8 mouse cellular contexts compared by ENCODE assay signal in the genomic region with DNA sequence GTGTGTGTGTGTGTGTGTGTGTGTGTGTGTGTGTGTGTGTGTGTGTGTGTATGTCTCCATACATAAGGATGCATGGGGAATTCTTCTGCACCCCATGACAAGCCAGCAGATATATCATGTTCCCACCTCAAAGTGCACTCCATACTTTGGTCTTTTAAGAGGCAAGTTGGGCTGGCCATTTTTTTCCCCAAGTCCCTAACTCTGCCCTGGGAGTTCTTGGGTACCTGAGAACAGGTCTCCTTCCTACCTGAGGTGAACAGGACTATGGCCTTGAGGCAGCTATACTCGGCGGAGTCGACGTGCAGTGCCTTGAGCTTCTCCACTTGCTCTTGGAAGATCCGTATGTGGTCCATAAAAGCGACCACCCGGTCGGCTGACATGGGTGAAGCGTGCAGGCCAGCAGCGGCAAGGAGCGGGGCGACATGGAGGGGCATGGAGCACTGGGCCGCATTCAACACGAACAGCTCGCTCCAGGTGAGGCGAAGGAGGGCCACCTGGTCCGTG. TPM values are rescaled to one million over a fixed set of nuclear protein-coding genes. Genes with fewer than 3 reads are reported as not detected.
DNase-seq lines count a peak whose midpoint lies in the region; ATAC-seq lines count a peak whose summit lies in the region.

No protein-coding gene starts in this region.

- WGBS in kidney, embryonic 16.5 days, result 3% methylated on average over 17 of the region's 17 CpGs
- WGBS in hindbrain, embryonic 13.5 days, result 3% methylated on average over 17 of the region's 17 CpGs
- WGBS in midbrain, embryonic 15.5 days, result 7% methylated on average over 17 of the region's 17 CpGs

- ATAC-seq in kidney, embryonic 16.5 days (ENCODE audit: low FRiP score, low TSS enrichment), result no peak
- ATAC-seq in hindbrain, embryonic 13.5 days (ENCODE audit: low FRiP score), result no peak
- no peak for ATAC-seq in midbrain, embryonic 15.5 days (replicated peaks)
- no peak for ATAC-seq in erythroid progenitor cell, adult 5-6 weeks (replicated peaks; ENCODE audit: low FRiP score, poor library complexity, severe bottlenecking)

- peaks cover 8% of the 10 kb centered on the region for H3K4me1 ChIP-seq in kidney, embryonic 16.5 days (ENCODE audit: insufficient read depth, low read length)
- peaks cover 40% of the 10 kb centered on the region for H3K4me1 ChIP-seq in hindbrain, embryonic 13.5 days (replicated peaks)
- H3K4me1 ChIP-seq in midbrain, embryonic 15.5 days, result peaks cover 12% of the 10 kb centered on the region; the same call in 1 of the 2 replicates

- H3K27me3 ChIP-seq in kidney, embryonic 16.5 days (ENCODE audit: insufficient read depth, low read length), result no peaks in the 10 kb centered on the region
- peaks cover 10% of the 10 kb centered on the region for H3K27me3 ChIP-seq in hindbrain, embryonic 13.5 days
- peaks cover 22% of the 10 kb centered on the region for H3K27me3 ChIP-seq in midbrain, embryonic 15.5 days (replicated peaks)

- H3K4me3 ChIP-seq in kidney, embryonic 16.5 days (ENCODE audit: low read length), result peak overlapping the region; percentile 93
- peak overlapping the region; percentile 94 for H3K4me3 ChIP-seq in hindbrain, embryonic 13.5 days
- H3K4me3 ChIP-seq in midbrain, embryonic 15.5 days, result peak overlapping the region; percentile 54

- peak overlapping the region; percentile 100 for H3K27ac ChIP-seq in kidney, embryonic 16.5 days (ENCODE audit: low read length)
- peak overlapping the region; percentile 100 for H3K27ac ChIP-seq in hindbrain, embryonic 13.5 days
- H3K27ac ChIP-seq in midbrain, embryonic 15.5 days, result peak overlapping the region; percentile 94

- H3K9me3 ChIP-seq in kidney, embryonic 16.5 days (ENCODE audit: low read length), result no peaks in the 10 kb centered on the region
- H3K9me3 ChIP-seq in hindbrain, embryonic 13.5 days, result no peaks in the 10 kb centered on the region
- no peaks in the 10 kb centered on the region for H3K9me3 ChIP-seq in midbrain, embryonic 15.5 days

- H3K4me2 ChIP-seq in kidney, embryonic 16.5 days (replicated peaks; ENCODE audit: low read depth, low read length), result peak overlapping the region; percentile 68
- H3K4me2 ChIP-seq in hindbrain, embryonic 13.5 days, result peak overlapping the region; percentile 83
- peak overlapping the region; percentile 75 for H3K4me2 ChIP-seq in midbrain, embryonic 15.5 days

- peak overlapping the region; percentile 98 for H3K9ac ChIP-seq in kidney, embryonic 16.5 days (replicated peaks; ENCODE audit: low read length)
- H3K9ac ChIP-seq in hindbrain, embryonic 13.5 days, result peak overlapping the region; percentile 99
- peak overlapping the region; percentile 69 for H3K9ac ChIP-seq in midbrain, embryonic 15.5 days

- peaks cover 32% of the 10 kb centered on the region for H3K36me3 ChIP-seq in kidney, embryonic 16.5 days (ENCODE audit: insufficient read depth, low read length)
- H3K36me3 ChIP-seq in hindbrain, embryonic 13.5 days, result 0 out of 2 replicates have a peak, but pooled peaks cover 17% of the 10 kb centered on the region
- no peaks in the 10 kb centered on the region for H3K36me3 ChIP-seq in midbrain, embryonic 15.5 days (replicated peaks)

- DNase-seq in kidney, postnatal 4 days, result no peak
- peak; percentile 8 for DNase-seq in embryo, embryonic 9.5 days (ENCODE audit: extremely low spot score)
- no peak for DNase-seq in right cerebral cortex, postnatal 14 days
- no peak for DNase-seq in thymus, postnatal 14 days

RNA-seq across cellular contexts. Expression of gene Nr2f2, which starts 9.0 kb away (rescaled TPM):
- 165 and 186 TPM in 2 replicates for polyA plus RNA-seq in kidney, embryonic 16.5 days (2015; fragmentation: Nextera tagmentation; extraction: Ambion mirVana)
- polyA plus RNA-seq in hindbrain, embryonic 13.5 days (2015; fragmentation: Nextera tagmentation; extraction: Ambion mirVana), result 118 and 134 TPM in 2 replicates
- 84.8 and 98.4 TPM in 2 replicates for polyA plus RNA-seq in midbrain, embryonic 15.5 days (2015; fragmentation: Nextera tagmentation; extraction: Ambion mirVana)
- total RNA-seq in erythroid progenitor cell, adult 5-6 weeks (2015; ENCODE audit: low replicate concordance), result not detected in 2 replicates
- total RNA-seq in erythroid progenitor cell, adult 5-6 weeks (2017; ENCODE audit: low replicate concordance), result not detected in 2 replicates
